Mouse (Mus musculus): ENCODE results near the gene S1pr3. TPM values are rescaled to one million over a fixed set of nuclear protein-coding genes. Genes with fewer than 3 reads are reported as not detected.

Gene S1pr3
- polyA plus RNA-seq, 1 experiment, result 3.2 TPM

- H3K4me1 ChIP-seq (ENCODE audit: control insufficient read depth, insufficient read depth, insufficient read length, low read length), result no peaks in the 10 kb centered on the region
- no peak overlapping the region for H3K27ac ChIP-seq (ENCODE audit: insufficient read depth, low read depth, low read length)
- TF ChIP-seq CTCF (IDR thresholded peaks at IDR 0.05; ENCODE audit: extremely low read depth, insufficient read length, insufficient replicate concordance, low read depth, low read length), result no peak
- no peak for TF ChIP-seq POLR2A (IDR thresholded peaks at IDR 0.05; ENCODE audit: low read depth, low read length)
- H3K4me3 ChIP-seq (ENCODE audit: low read depth, low read length), result no peak overlapping the region
- no peaks in the 10 kb centered on the region for H3K27me3 ChIP-seq (ENCODE audit: control insufficient read depth, insufficient read depth, low read length)
- no peaks in the 10 kb centered on the region for H3K36me3 ChIP-seq (ENCODE audit: control insufficient read depth, insufficient read depth, low read length)
- WGBS, result 39% methylated on average over 4 of the region's 4 CpGs
Observed at GRCm38 (mm10) chr13:51390398-51390797, 18.0 kb upstream of the S1pr3 start.

GRCm38 (mm10) chr13:51391359-51391916, 17.0 kb upstream of the S1pr3 start:
- Histone ChIP-seq H3K4me3 (ENCODE audit: low read depth, low read length) (no peak overlapping the region), H3K27ac (ENCODE audit: insufficient read depth, low read depth, low read length) (no peak overlapping the region), H3K36me3 (ENCODE audit: control insufficient read depth, insufficient read depth, low read length) (no peaks in the 10 kb centered on the region), H3K4me1 (ENCODE audit: control insufficient read depth, insufficient read depth, insufficient read length, low read length) (no peaks in the 10 kb centered on the region), H3K27me3 (ENCODE audit: control insufficient read depth, insufficient read depth, low read length) (no peaks in the 10 kb centered on the region)
- TF ChIP-seq POLR2A (IDR thresholded peaks at IDR 0.05; ENCODE audit: low read depth, low read length) (no peak), CTCF (IDR thresholded peaks at IDR 0.05; ENCODE audit: extremely low read depth, insufficient read length, insufficient replicate concordance, low read depth, low read length) (no peak)
- 76% methylated on average over 6 of the region's 6 CpGs for WGBS

DNA sequence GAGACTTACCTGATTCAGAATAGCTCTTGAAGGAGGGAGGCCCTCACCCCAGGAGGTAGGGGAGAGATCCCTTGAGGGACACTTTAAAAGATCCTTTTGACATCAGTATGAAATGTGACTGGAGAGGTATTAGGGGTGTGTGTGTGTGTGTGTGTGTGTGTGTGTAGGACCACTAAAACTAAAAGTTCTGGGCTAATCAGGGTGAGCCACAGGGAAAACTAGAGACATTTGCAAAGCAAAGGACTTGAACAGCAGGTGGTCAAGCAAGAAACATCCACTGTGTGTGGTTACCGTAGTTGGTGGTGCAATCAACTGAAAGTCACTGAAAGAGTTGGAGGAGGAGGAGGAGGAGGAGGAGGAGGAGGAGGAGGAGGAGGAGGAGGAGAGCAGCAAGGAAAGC, 16.2 kb upstream of the S1pr3 start:
- no peaks in the 10 kb centered on the region for H3K4me1 ChIP-seq (ENCODE audit: control insufficient read depth, insufficient read depth, insufficient read length, low read length)
- H3K27me3 ChIP-seq (ENCODE audit: control insufficient read depth, insufficient read depth, low read length), result no peaks in the 10 kb centered on the region
- no peak overlapping the region for H3K4me3 ChIP-seq (ENCODE audit: low read depth, low read length)
- 44% methylated on average over 1 of the region's 1 CpGs for WGBS
- no peak overlapping the region for H3K27ac ChIP-seq (ENCODE audit: insufficient read depth, low read depth, low read length)
- H3K36me3 ChIP-seq (ENCODE audit: control insufficient read depth, insufficient read depth, low read length), result no peaks in the 10 kb centered on the region
- TF ChIP-seq CTCF (IDR thresholded peaks at IDR 0.05; ENCODE audit: extremely low read depth, insufficient read length, insufficient replicate concordance, low read depth, low read length), result no peak
- no peak for TF ChIP-seq POLR2A (IDR thresholded peaks at IDR 0.05; ENCODE audit: low read depth, low read length)

GRCm38 (mm10) chr13:51397861-51398260, 10.6 kb upstream of the S1pr3 start:
- no peak for TF ChIP-seq POLR2A (IDR thresholded peaks at IDR 0.05; ENCODE audit: low read depth, low read length)
- no peak for TF ChIP-seq CTCF (IDR thresholded peaks at IDR 0.05; ENCODE audit: extremely low read depth, insufficient read length, insufficient replicate concordance, low read depth, low read length)
- no peaks in the 10 kb centered on the region for H3K27me3 ChIP-seq (ENCODE audit: control insufficient read depth, insufficient read depth, low read length)
- 68% methylated on average over 6 of the region's 6 CpGs for WGBS
- H3K36me3 ChIP-seq (ENCODE audit: control insufficient read depth, insufficient read depth, low read length), result no peaks in the 10 kb centered on the region
- no peak overlapping the region for H3K4me3 ChIP-seq (ENCODE audit: low read depth, low read length)
- H3K27ac ChIP-seq (ENCODE audit: insufficient read depth, low read depth, low read length), result no peak overlapping the region
- H3K4me1 ChIP-seq (ENCODE audit: control insufficient read depth, insufficient read depth, insufficient read length, low read length), result no peaks in the 10 kb centered on the region

DNA sequence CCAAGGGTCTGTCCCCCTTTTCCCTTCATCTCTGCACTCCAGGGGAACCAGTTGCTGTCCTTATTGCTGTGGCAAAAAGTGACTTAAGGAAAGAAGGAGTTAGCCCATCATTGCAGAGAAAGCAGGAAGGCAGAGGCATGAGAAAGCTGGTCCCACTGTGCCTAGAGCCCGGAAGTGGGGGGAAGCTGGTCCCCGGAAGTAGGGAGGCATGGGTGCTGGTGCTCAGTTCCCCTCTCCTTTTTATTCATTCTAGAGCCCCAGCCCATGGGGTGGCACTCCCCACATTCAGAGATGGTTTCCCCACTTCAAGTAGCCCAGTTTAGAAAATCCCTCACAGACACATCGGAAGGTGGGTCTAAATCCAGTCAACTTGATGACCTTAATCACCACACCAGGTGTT, 8.9 kb upstream of the S1pr3 start:
- Histone ChIP-seq H3K36me3 (ENCODE audit: control insufficient read depth, insufficient read depth, low read length) (no peaks in the 10 kb centered on the region), H3K4me3 (ENCODE audit: low read depth, low read length) (no peak overlapping the region), H3K4me1 (ENCODE audit: control insufficient read depth, insufficient read depth, insufficient read length, low read length) (no peaks in the 10 kb centered on the region), H3K27ac (ENCODE audit: insufficient read depth, low read depth, low read length) (no peak overlapping the region), H3K27me3 (ENCODE audit: control insufficient read depth, insufficient read depth, low read length) (no peaks in the 10 kb centered on the region)
- TF ChIP-seq CTCF (IDR thresholded peaks at IDR 0.05; ENCODE audit: extremely low read depth, insufficient read length, insufficient replicate concordance, low read depth, low read length) (no peak), POLR2A (IDR thresholded peaks at IDR 0.05; ENCODE audit: low read depth, low read length) (no peak)
- WGBS, result 88% methylated on average over 3 of the region's 3 CpGs

- no peaks in the 10 kb centered on the region for H3K4me1 ChIP-seq (ENCODE audit: control insufficient read depth, insufficient read depth, insufficient read length, low read length)
- no peak overlapping the region for H3K27ac ChIP-seq (ENCODE audit: insufficient read depth, low read depth, low read length)
- WGBS, result 32% methylated on average over 14 of the region's 14 CpGs
- peak overlapping the region; percentile 18; the same call in 1 of the 2 replicates for H3K4me3 ChIP-seq (ENCODE audit: low read depth, low read length)
- no peaks in the 10 kb centered on the region for H3K27me3 ChIP-seq (ENCODE audit: control insufficient read depth, insufficient read depth, low read length)
- H3K36me3 ChIP-seq (ENCODE audit: control insufficient read depth, insufficient read depth, low read length), result no peaks in the 10 kb centered on the region
- TF ChIP-seq POLR2A (IDR thresholded peaks at IDR 0.05; ENCODE audit: low read depth, low read length), result no peak
- TF ChIP-seq CTCF (IDR thresholded peaks at IDR 0.05; ENCODE audit: extremely low read depth, insufficient read length, insufficient replicate concordance, low read depth, low read length), result no peak
Observed at GRCm38 (mm10) chr13:51400186-51400719, 8.2 kb upstream of the S1pr3 start.

DNA sequence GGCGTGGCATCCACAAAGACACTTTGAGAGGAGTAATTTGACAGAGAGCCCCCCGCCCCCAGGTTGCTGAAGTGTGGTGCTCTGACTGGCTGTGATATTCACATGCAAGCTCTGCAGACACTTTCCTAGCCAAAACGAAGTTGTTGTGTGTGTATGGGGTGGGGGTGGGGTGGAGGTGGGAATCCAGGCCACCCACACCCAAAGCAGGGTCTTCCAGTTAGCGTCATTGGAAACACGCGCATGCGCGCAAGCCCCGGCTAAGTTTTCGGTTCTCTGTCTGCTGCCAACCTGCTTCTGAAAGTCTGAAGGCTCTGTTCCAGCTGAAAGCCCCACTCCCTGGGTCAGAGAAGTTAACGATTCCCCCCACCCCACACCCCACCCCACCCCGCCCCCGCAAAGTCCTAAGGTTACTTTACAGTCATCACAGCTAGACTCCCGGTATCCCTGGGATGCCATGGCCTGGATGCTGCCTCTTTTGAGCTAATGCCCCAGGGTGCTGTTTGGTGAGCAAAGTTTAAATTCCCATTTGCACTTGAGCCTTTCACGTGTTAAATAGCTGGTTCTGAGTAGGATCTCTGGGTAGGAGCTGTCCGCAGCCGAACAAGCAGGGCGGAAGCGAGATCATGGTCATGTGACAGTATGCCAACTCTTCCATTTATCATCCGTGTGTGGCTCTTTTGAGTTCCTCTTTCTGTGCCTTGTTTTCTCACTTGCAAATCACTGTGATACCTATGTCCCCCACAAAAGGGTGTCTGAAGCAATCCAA, 7.5 kb upstream of the S1pr3 start:
- Histone ChIP-seq H3K27ac (ENCODE audit: insufficient read depth, low read depth, low read length) (no peak overlapping the region), H3K36me3 (ENCODE audit: control insufficient read depth, insufficient read depth, low read length) (no peaks in the 10 kb centered on the region), H3K27me3 (ENCODE audit: control insufficient read depth, insufficient read depth, low read length) (no peaks in the 10 kb centered on the region), H3K4me1 (ENCODE audit: control insufficient read depth, insufficient read depth, insufficient read length, low read length) (no peaks in the 10 kb centered on the region), H3K4me3 (ENCODE audit: low read depth, low read length) (peak overlapping the region; percentile 18; the same call in 1 of the 2 replicates)
- no peak for TF ChIP-seq CTCF (IDR thresholded peaks at IDR 0.05; ENCODE audit: extremely low read depth, insufficient read length, insufficient replicate concordance, low read depth, low read length)
- no peak for TF ChIP-seq POLR2A (IDR thresholded peaks at IDR 0.05; ENCODE audit: low read depth, low read length)
- 13% methylated on average over 20 of the region's 20 CpGs for WGBS

Data from small intestine, adult 2 months (tissue).